8 mouse cellular contexts compared by ENCODE assay signal in the genomic region with DNA sequence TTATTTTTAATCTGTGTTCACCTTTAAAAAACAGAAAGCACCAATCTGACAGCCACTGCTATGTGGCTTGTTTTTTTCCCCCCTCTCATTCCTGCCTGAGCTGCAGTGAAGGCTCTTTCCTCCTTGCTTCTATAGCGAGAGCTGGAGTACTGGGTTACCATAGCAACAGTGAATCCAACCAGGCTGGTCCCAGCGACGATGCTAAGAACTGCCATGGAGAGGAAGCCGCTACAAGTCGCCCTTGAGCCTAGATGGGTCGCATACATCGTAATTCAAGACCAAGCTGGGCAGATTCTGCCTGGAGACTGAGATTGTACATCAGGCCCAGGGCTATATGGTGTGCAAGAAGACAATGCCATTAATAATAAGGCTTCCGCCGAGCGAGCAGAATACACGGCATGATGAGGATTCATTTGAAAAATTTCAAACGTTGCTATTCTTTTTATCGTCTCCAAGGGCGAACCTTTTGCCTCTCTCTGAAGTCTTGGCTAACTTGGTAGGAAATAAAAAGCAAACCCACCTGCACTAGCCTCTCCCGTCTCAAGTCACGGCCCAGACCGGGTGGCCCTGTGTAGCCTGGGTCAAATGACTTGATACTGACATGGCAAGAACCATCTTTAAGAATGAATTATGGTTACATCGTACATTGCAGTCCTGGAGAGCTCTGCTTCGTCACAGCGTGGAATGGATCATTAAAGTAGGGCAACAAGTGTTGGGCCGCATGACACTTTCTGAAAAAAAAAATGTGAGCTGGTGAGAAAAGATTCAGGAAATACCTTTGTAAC. TPM values are rescaled to one million over a fixed set of nuclear protein-coding genes. Genes with fewer than 3 reads are reported as not detected.
A peak's percentile ranks its signal among the peaks of the same experiment; 100 is the strongest.
DNase-seq lines count a peak whose midpoint lies in the region; ATAC-seq and TF ChIP-seq lines count a peak whose summit lies in the region.

No protein-coding gene starts in this region.

- no peak overlapping the region for H3K9ac ChIP-seq in limb, embryonic 13.5 days

- DNase-seq in lung, postnatal 4 days = peak; percentile 22 to 47
- no peak for DNase-seq in lung, adult 2 months
- DNase-seq in embryonic facial prominence, embryonic 10.5 days (ENCODE audit: low spot score) = peak; percentile 65
- peak; percentile 42 for DNase-seq in hindlimb bud, embryonic 11.5 days (ENCODE audit: extremely low spot score, low read depth, low spot score)
- DNase-seq in telencephalon, adult 2 months (ENCODE audit: low read depth, low spot score) = peak; percentile 95

- no peak; the same call in 1 of the 2 replicates for ATAC-seq in limb, embryonic 13.5 days (ENCODE audit: low FRiP score, low read depth)
- no peak for ATAC-seq in megakaryocyte, adult 5-6 weeks (ENCODE audit: poor library complexity, severe bottlenecking)
- no peak for ATAC-seq in monocyte, adult 5-6 weeks (replicated peaks; ENCODE audit: insufficient number of reproducible peaks, low FRiP score, low TSS enrichment, poor library complexity, severe bottlenecking)

- TF ChIP-seq POLR2A in lung, adult 2 months (IDR thresholded peaks at IDR 0.05; ENCODE audit: borderline replicate concordance, extremely low read depth, low read depth, low read length) = no peak

- peak overlapping the region; percentile 46 for H3K4me2 ChIP-seq in limb, embryonic 13.5 days (replicated peaks)

- 57% methylated on average over 21 of the region's 21 CpGs for WGBS in lung, adult 2 months
- WGBS in embryonic facial prominence, embryonic 10.5 days = 41% methylated on average over 21 of the region's 21 CpGs
- WGBS in limb, embryonic 13.5 days = 23% methylated on average over 21 of the region's 21 CpGs

- H3K27me3 ChIP-seq in embryonic facial prominence, embryonic 10.5 days (replicated peaks; ENCODE audit: low read depth, poor library complexity, severe bottlenecking) = 0 out of 2 replicates have a peak, but pooled peaks cover 3% of the 10 kb centered on the region
- no peaks in the 10 kb centered on the region for H3K27me3 ChIP-seq in limb, embryonic 13.5 days

- no peaks in the 10 kb centered on the region for H3K36me3 ChIP-seq in embryonic facial prominence, embryonic 10.5 days (replicated peaks)
- H3K36me3 ChIP-seq in limb, embryonic 13.5 days = no peaks in the 10 kb centered on the region

- no peak for TF ChIP-seq CTCF in lung, adult 2 months (IDR thresholded peaks at IDR 0.05; ENCODE audit: insufficient read depth, low read length)

- no peak overlapping the region for H3K27ac ChIP-seq in embryonic facial prominence, embryonic 10.5 days (replicated peaks)
- no peak overlapping the region for H3K27ac ChIP-seq in limb, embryonic 13.5 days

- no peaks in the 10 kb centered on the region for H3K9me3 ChIP-seq in embryonic facial prominence, embryonic 10.5 days
- no peaks in the 10 kb centered on the region for H3K9me3 ChIP-seq in limb, embryonic 13.5 days

- H3K4me1 ChIP-seq in lung, adult 2 months (ENCODE audit: control insufficient read depth, insufficient read depth, low read length) = no peaks in the 10 kb centered on the region; the same call in 1 of the 2 replicates
- H3K4me1 ChIP-seq in embryonic facial prominence, embryonic 10.5 days = peaks cover 15% of the 10 kb centered on the region
- H3K4me1 ChIP-seq in limb, embryonic 13.5 days = peaks cover 10% of the 10 kb centered on the region

- no peak overlapping the region for H3K4me3 ChIP-seq in lung, adult 2 months (replicated peaks; ENCODE audit: extremely low read depth, low read depth, low read length)
- no peak overlapping the region; the same call in 1 of the 2 replicates for H3K4me3 ChIP-seq in embryonic facial prominence, embryonic 10.5 days
- no peak overlapping the region for H3K4me3 ChIP-seq in limb, embryonic 13.5 days

RNA-seq across cellular contexts. Expression of a gene that starts 38.8 kb away (rescaled TPM):
- 4.6 and 5.4 TPM in 2 replicates for polyA plus RNA-seq in lung, adult 2 months (2012; rRNA removed)
- 1.1 and 1.3 TPM in 2 replicates for polyA plus RNA-seq in embryonic facial prominence, embryonic 10.5 days (2016; fragmentation: Nextera tagmentation; extraction: Ambion mirVana)
- 2.0 and 2.7 TPM in 2 replicates for polyA plus RNA-seq in limb, embryonic 13.5 days (2015; fragmentation: Nextera tagmentation; extraction: Ambion mirVana)
- total RNA-seq in megakaryocyte, adult 5-6 weeks (2015) = 38.6 and 47.9 TPM in 2 replicates
- 29.9 and 33.5 TPM in 2 replicates for total RNA-seq in megakaryocyte, adult 5-6 weeks (2017)
- total RNA-seq in monocyte, adult 5-6 weeks (2017) = 16.6 to 34.4 TPM (median 24.1 TPM) in 3 replicates
